Mouse (Mus musculus): ENCODE results near the gene Gm45808.

DNA sequence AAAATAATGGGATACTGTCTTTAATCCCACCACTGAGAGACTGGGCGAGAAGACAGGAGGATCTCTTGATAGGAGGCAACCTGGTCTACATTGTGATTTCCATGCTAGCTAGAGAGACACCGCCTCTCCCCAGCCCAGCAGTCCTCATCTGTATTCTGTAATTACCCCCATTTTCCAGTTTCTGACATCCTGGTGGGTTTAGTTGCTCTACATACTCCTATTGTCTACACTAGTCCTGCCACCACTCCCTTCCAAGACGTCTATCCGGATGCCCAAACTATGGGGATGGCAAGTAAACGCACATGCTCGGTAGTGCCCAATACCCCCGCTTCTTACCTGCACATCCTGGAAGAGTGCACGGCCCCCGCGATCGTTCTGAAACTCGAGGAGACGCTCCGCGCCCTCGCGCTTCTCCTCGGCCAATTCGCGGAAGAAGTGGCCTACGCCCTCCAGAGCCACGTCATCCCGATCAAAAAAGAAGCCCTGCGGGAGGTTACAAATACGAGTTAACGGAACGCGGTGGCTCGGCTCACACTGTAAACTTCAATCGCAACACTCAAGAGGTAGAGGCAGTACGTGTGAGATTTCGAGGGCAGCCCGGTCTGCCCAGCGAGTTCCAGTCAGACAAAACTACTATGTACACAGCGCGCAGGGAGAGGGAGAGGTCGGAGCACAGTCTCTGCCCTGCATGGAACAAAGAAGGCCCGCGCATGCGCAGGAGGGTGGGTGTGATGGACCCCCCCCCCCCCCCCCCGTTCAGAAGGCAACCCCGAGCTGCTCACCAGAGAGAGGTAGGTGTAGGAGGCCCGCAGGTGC is 27.7 kb downstream of the Gm45808 start:
- TF ChIP-seq POLR2A (IDR thresholded peaks at IDR 0.05; ENCODE audit: low read depth, low read length) (no peak), CTCF (IDR thresholded peaks at IDR 0.05; ENCODE audit: extremely low read depth, insufficient read length, insufficient replicate concordance, low read depth, low read length) (no peak)
